Mouse (Mus musculus) small intestine, adult 2 months (tissue): ENCODE data around the gene Rmdn3.

Experiments used
- CTCF ChIP-seq: fragments of 200-500 bp; IDR thresholded peaks from 2 replicates; pipeline ENCODE4 v1.5.1; 2012; ENCODE audit warnings: low read depth, mild to moderate bottlenecking, control low read depth, inconsistent platforms, low read length, moderate library complexity, mixed read lengths; ENCODE audit not compliant: insufficient replicate concordance, insufficient read length; ENCODE audit errors: extremely low read depth
- POLR2A ChIP-seq: fragments of 200-500 bp; IDR thresholded peaks from 2 replicates; pipeline ENCODE4 v1.6.1; 2012; ENCODE audit warnings: low read depth, mild to moderate bottlenecking, control low read depth, inconsistent platforms, low read length, moderate library complexity

DNA sequence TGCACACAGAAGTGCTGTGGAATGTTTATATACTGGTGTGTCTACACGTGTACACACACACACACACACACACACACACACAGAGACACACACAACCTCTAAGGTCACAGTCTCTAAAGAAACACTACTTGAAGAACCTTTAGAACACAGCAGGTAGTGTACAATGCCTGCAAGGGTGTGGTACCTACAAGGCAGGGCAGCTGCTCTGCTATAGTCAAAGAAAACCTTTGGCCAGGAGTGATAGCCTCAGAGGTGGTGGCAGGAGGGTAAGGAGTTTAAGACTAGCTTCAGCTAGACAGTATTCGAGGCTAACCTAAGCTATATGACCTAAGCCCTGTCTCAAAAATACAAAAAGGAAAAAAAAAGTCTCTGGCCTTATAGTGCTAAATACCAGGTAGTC lies 2.2 kb downstream of the Rmdn3 start:
- TF ChIP-seq CTCF (no peak), POLR2A (no peak)
